Mouse (Mus musculus): ENCODE results near the gene Sptbn4. TPM values are rescaled to one million over a fixed set of nuclear protein-coding genes. Genes with fewer than 3 reads are reported as not detected.
"Not testable (repeated sequence)": the region's sequence is repeated elsewhere in the genome, so short reads cannot be mapped to it uniquely, and the experiment has no call there.

Gene Sptbn4
- polyA plus RNA-seq (2012; ENCODE audit: insufficient read depth, insufficient read length, missing spikeins) = 0.48 and 0.73 TPM in 2 replicates

- Histone ChIP-seq H3K4me1 (ENCODE audit: control insufficient read depth, insufficient read depth, low read length) (peaks cover 34% of the 10 kb centered on the region), H3K4me3 (ENCODE audit: insufficient read depth, low read length) (peak within 1 kb of the TSS; percentile 70), H3K27ac (ENCODE audit: insufficient read depth, low read depth, low read length) (peak within 1 kb of the TSS; percentile 86)
- no peak for TF ChIP-seq CTCF (IDR thresholded peaks at IDR 0.05; ENCODE audit: low read depth, low read length)
- TF ChIP-seq POLR2A (IDR thresholded peaks at IDR 0.05; ENCODE audit: borderline replicate concordance, low read depth, low read length) = 0 out of 2 replicates have a peak, but pooled peaks have one; percentile 61
Measured at GRCm38 (mm10) chr7:27447419-27448286, at the start of gene Sptbn4, which contains the start of gene Blvrb. TSS of gene Sptbn4 (minus strand) at chr7:27447686. TSS of gene Blvrb (plus strand) at chr7:27447978.

GRCm38 (mm10) chr7:27494659-27495367, 47.3 kb upstream of the Sptbn4 start:
- peaks cover 23% of the 10 kb centered on the region for H3K4me1 ChIP-seq (ENCODE audit: control insufficient read depth, insufficient read depth, low read length)

DNA sequence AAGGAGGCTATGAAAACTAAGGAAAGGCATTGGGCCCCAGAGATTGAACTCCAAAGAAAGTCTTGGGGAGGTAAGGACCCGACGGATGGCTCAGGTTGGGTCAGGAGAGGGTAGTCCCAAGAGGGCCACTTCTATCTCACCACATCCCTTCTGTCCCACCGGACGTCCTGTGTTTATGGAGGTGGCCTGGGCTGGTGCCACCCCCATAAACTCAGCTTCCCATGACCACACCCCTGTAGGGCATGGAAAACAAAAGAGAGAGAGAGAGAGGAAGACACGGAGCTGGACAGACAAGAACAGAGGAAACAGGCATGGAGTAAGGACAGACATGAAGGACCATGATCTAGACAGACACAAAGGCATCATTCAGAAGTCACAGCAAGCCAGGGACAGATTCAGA, 46.0 kb upstream of the Sptbn4 start:
- peaks cover 36% of the 10 kb centered on the region for H3K4me1 ChIP-seq (ENCODE audit: control insufficient read depth, insufficient read depth, low read length)
- no peak overlapping the region for H3K4me3 ChIP-seq (ENCODE audit: insufficient read depth, low read length)
- H3K27ac ChIP-seq (ENCODE audit: insufficient read depth, low read depth, low read length) = no peak overlapping the region

More at GRCm38 (mm10) chr7:27494659-27495367, 47.3 kb upstream of the Sptbn4 start:
- not testable (repeated sequence) for H3K27ac ChIP-seq (ENCODE audit: insufficient read depth, low read depth, low read length); H3K4me3 ChIP-seq (ENCODE audit: insufficient read depth, low read length)

DNA sequence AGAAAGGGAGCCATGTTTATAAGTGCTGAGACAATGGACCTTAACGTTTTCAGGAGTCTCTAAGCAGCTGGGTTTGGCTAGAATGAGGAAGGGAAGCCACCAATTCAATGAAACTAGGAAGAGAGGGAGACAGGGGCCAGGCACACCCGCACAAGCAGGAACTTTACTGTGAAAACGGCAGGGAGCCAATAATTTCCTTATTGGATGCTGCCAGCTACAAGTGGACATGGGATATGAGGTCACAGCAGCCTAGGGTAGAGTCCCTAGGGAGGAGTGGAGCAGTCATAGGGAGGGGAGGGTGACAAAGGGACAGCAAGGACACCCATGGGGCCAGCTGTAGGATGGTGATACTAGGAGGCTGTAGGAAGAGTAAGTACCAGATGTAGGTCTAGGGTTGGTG, 45.5 kb upstream of the Sptbn4 start:
- Histone ChIP-seq H3K4me3 (ENCODE audit: insufficient read depth, low read length) (no peak overlapping the region), H3K27ac (ENCODE audit: insufficient read depth, low read depth, low read length) (peak overlapping the region; percentile 17; the same call in 1 of the 2 replicates), H3K4me1 (ENCODE audit: control insufficient read depth, insufficient read depth, low read length) (peaks cover 40% of the 10 kb centered on the region)
- TF ChIP-seq CTCF (IDR thresholded peaks at IDR 0.05; ENCODE audit: low read depth, low read length) = no peak
- no peak for TF ChIP-seq POLR2A (IDR thresholded peaks at IDR 0.05; ENCODE audit: borderline replicate concordance, low read depth, low read length)

More for the DNA sequence above, 46.0 kb upstream of the Sptbn4 start:
- TF ChIP-seq CTCF (IDR thresholded peaks at IDR 0.05; ENCODE audit: low read depth, low read length) = no peak
- no peak for TF ChIP-seq POLR2A (IDR thresholded peaks at IDR 0.05; ENCODE audit: borderline replicate concordance, low read depth, low read length)

DNA sequence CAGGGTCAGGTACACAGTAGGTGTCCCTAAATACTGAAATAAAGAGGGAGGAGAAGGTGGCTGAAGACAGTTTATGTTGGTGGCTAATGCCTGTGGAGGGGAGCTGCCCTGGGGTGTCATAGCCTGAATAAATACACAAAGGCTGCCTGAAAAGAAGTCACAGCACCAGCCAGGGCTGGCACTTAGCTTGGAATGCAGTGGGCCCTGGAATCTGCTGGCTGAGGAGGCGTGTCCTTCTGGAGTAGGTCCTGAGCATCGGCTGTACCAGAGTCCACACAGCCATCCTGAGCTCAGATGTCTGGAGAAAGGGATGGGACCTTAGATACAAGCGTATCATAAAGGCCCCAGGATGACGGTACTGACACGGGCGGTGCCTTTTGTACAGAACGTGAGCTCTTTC, 44.4 kb upstream of the Sptbn4 start:
- Histone ChIP-seq H3K4me3 (ENCODE audit: insufficient read depth, low read length) (no peak overlapping the region), H3K4me1 (ENCODE audit: control insufficient read depth, insufficient read depth, low read length) (peaks cover 40% of the 10 kb centered on the region), H3K27ac (ENCODE audit: insufficient read depth, low read depth, low read length) (no peak overlapping the region)
- TF ChIP-seq CTCF (IDR thresholded peaks at IDR 0.05; ENCODE audit: low read depth, low read length) (no peak), POLR2A (IDR thresholded peaks at IDR 0.05; ENCODE audit: borderline replicate concordance, low read depth, low read length) (no peak)

GRCm38 (mm10) chr7:27490543-27491329, 43.2 kb upstream of the Sptbn4 start:
- H3K27ac ChIP-seq (ENCODE audit: insufficient read depth, low read depth, low read length) = peak overlapping the region; percentile 88
- peaks cover 41% of the 10 kb centered on the region for H3K4me1 ChIP-seq (ENCODE audit: control insufficient read depth, insufficient read depth, low read length)
- H3K4me3 ChIP-seq (ENCODE audit: insufficient read depth, low read length) = peak overlapping the region; percentile 64
- peak; percentile 67 for TF ChIP-seq CTCF (IDR thresholded peaks at IDR 0.05; ENCODE audit: low read depth, low read length)
- TF ChIP-seq POLR2A (IDR thresholded peaks at IDR 0.05; ENCODE audit: borderline replicate concordance, low read depth, low read length) = no peak

- Histone ChIP-seq H3K4me3 (ENCODE audit: insufficient read depth, low read length) (peak overlapping the region; percentile 54), H3K27ac (ENCODE audit: insufficient read depth, low read depth, low read length) (peak overlapping the region; percentile 88), H3K4me1 (ENCODE audit: control insufficient read depth, insufficient read depth, low read length) (peaks cover 47% of the 10 kb centered on the region)
- TF ChIP-seq POLR2A (IDR thresholded peaks at IDR 0.05; ENCODE audit: borderline replicate concordance, low read depth, low read length) (no peak), CTCF (IDR thresholded peaks at IDR 0.05; ENCODE audit: low read depth, low read length) (no peak)
Measured at GRCm38 (mm10) chr7:27490227-27490542, 42.7 kb upstream of the Sptbn4 start.

DNA sequence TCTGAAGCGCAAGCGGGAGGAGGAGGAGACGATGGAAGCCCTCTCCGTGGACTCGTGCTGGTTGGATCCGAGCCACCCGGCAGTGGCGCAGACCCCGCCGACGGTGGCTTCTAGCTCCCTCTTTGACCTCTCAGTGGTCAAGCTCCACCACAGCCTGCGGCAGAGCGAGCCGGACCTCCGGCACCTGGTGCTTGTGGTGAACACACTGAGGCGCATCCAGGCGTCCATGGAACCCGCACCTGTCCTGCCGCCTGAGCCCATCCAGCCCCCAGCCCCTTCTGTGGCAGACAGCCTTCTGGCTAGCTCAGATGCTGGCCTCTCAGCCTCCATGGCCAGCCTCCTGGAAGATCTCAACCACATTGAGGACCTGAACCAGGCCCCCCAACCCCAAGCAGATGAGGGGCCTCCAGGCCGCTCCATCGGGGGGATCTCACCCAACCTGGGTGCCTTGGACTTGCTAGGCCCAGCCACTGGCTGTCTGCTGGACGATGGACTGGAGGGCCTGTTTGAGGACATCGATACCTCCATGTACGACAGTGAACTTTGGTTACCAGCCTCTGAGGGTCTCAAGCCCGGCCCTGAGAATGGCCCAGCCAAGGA, 41.9 kb upstream of the Sptbn4 start:
- Histone ChIP-seq H3K4me3 (ENCODE audit: insufficient read depth, low read length) (no peak overlapping the region), H3K4me1 (ENCODE audit: control insufficient read depth, insufficient read depth, low read length) (peaks cover 47% of the 10 kb centered on the region), H3K27ac (ENCODE audit: insufficient read depth, low read depth, low read length) (no peak overlapping the region)
- TF ChIP-seq POLR2A (IDR thresholded peaks at IDR 0.05; ENCODE audit: borderline replicate concordance, low read depth, low read length) (no peak), CTCF (IDR thresholded peaks at IDR 0.05; ENCODE audit: low read depth, low read length) (no peak)

DNA sequence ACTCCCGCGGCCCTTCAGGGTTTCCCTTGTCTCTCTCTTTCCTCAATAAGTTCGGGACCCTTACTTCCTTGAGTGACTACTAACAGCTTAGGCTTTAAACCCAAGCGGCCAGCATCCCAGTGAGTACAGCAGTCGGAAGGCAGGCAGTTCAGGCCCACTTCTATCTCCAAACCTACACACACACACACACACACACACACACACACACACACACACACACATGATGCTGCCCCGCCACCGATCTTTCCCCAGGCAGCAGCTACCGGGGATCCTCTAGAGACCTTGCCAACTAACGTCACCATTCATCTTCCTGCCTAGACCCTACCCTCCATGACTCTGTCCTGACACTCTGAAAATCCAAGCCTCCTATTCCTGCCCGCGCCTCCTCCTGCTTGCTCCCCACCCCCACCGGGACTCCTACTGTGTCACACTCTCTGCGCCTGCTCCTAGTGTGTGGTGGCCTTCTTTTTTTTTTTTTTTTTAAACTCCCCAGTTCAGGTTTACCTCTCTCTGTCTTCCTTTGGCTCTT, 40.3 kb upstream of the Sptbn4 start:
- Histone ChIP-seq H3K27ac (ENCODE audit: insufficient read depth, low read depth, low read length) (peak overlapping the region; percentile 85), H3K4me3 (ENCODE audit: insufficient read depth, low read length) (peak overlapping the region; percentile 74), H3K4me1 (ENCODE audit: control insufficient read depth, insufficient read depth, low read length) (peaks cover 41% of the 10 kb centered on the region)
- no peak for TF ChIP-seq POLR2A (IDR thresholded peaks at IDR 0.05; ENCODE audit: borderline replicate concordance, low read depth, low read length)
- no peak for TF ChIP-seq CTCF (IDR thresholded peaks at IDR 0.05; ENCODE audit: low read depth, low read length)
